Mouse (Mus musculus) heart, postnatal 0 days (tissue): ENCODE measurements around the gene Lypd4.

Experiments
- CTCF ChIP-seq: IDR thresholded peaks from 2 replicates; pipeline ENCODE4 v1.5.1; 2016; ENCODE audit warnings: antibody characterized with exemption, control low read depth, low read depth
- EP300 ChIP-seq: IDR thresholded peaks from 2 replicates; pipeline ENCODE4 v1.6.1; 2016; ENCODE audit warnings: antibody characterized with exemption, low read depth

GRCm38 (mm10) chr7:24869532-24870165 is at the start of gene Lypd4, which contains the start of gene Dmrtc2:
- TF ChIP-seq CTCF: no peak
- TF ChIP-seq EP300: no peak
